ENCODE assay signal across 1 mouse cellular context in the genomic region with DNA sequence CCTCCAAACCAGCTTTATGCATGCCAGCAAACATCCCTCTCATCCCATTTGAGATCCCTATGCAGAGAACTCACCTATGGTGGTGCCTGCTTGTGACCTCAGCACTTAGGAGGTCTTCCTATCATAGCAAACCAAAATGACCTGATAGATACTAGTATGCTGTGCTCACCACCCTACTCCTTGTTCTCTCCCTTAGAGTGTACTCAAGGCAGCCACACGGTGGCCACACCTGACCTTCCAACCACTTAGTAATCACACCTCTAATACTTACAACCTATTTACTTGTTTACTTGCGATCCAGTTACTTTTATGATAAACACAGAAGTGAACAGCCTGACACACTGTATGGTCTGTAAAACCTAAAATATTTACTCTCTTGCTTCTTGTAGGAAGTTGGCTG.
TF ChIP-seq lines count a peak whose summit lies in the region.

No protein-coding gene starts in this region.

TF ChIP-seq in CH12.LX, 34 proteins besides CTCF, POLR2A, EP300 and RAD21 (continued from another document):
- no peak for TF ChIP-seq HCFC1 (IDR thresholded peaks at IDR 0.05; ENCODE audit: low read depth, low read length)
- no peak for TF ChIP-seq ZKSCAN1 (IDR thresholded peaks at IDR 0.05; ENCODE audit: borderline replicate concordance, low read depth, low read length)
- no peak for TF ChIP-seq E2F4 (IDR thresholded peaks at IDR 0.05; ENCODE audit: insufficient replicate concordance, low read depth, low read length)
- TF ChIP-seq ETS1 (conservative IDR thresholded peaks at IDR 0.05; ENCODE audit: low read depth, low read length) = no peak
- no peak for TF ChIP-seq POLR2AphosphoS2 (IDR thresholded peaks at IDR 0.05; ENCODE audit: low read depth, low read length)
- TF ChIP-seq TBP (conservative IDR thresholded peaks at IDR 0.05; ENCODE audit: low read depth, low read length) = no peak
- no peak for TF ChIP-seq USF2 (conservative IDR thresholded peaks at IDR 0.05; ENCODE audit: low read depth, low read length)
- TF ChIP-seq CHD2 (IDR thresholded peaks at IDR 0.05; ENCODE audit: low read length) = no peak
- no peak for TF ChIP-seq MYC (IDR thresholded peaks at IDR 0.05; ENCODE audit: low read depth, low read length)
- no peak for TF ChIP-seq CHD1 (IDR thresholded peaks at IDR 0.05; ENCODE audit: low read depth, low read length)
TF ChIP-seq in CH12.LX: peak in this region for 0.
